ENCODE assay signal across 22 mouse cellular contexts in the genomic region with DNA sequence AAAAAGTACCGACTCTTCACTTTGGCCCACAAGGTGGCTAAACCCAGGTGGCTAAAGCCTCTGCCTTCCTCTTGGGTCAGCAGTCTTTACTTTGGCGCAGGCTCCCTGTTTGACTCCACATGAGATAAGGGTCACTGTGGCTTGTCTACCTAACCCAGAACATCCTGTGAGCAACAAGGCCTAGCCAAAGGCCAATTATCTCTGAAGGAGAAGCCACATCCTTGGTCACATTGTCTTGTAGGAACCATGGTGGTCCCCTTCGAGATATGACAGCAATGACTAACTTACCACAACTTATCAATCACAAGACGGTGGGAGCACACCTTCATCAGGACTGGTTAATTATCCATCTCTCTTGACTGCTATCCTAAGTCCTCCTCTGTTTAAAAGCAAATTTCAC.
DNase-seq lines count a peak whose midpoint lies in the region; ATAC-seq and TF ChIP-seq lines count a peak whose summit lies in the region.
"Had no signal": no experiment of that assay in that cellular context is flagged by ENCODE, and none has a peak within 500 bp of the region (broad histone marks: within the 10 kb centered on the region; RNA-seq: fewer than 3 reads in every experiment).

No protein-coding gene starts in this region.

- H3K27me3 ChIP-seq in MEL (ENCODE audit: control insufficient read depth in 1 of 2, insufficient read depth in 2 of 2, low read length in 2 of 2) = no peaks in the 10 kb centered on the region
- H3K27me3 ChIP-seq in limb, embryonic 10.5 days (ENCODE audit: low read depth, poor library complexity, severe bottlenecking) = peaks cover 100% of the 10 kb centered on the region
- peaks cover 20% of the 10 kb centered on the region for H3K27me3 ChIP-seq in heart, embryonic 12.5 days (replicated peaks)
- H3K27me3 ChIP-seq: forebrain, embryonic 15.5 days had no signal

- ATAC-seq in common myeloid progenitor, adult 5-6 weeks (replicated peaks; ENCODE audit: low read depth, poor library complexity, severe bottlenecking) = peak; percentile 77
- ATAC-seq in megakaryocyte-erythroid progenitor cell, adult 5-6 weeks (replicated peaks; ENCODE audit: low FRiP score, low TSS enrichment, poor library complexity, severe bottlenecking) = peak; percentile 75
- ATAC-seq in heart, embryonic 12.5 days (ENCODE audit: insufficient number of reproducible peaks, low FRiP score) = no peak
- ATAC-seq: forebrain, embryonic 13.5 days; forebrain, embryonic 15.5 days; forebrain, postnatal 0 days had no signal

- H3K9ac ChIP-seq in MEL (ENCODE audit: control insufficient read depth, low read depth, low read length, poor library complexity, severe bottlenecking) = no peak overlapping the region
- H3K9ac ChIP-seq in heart, embryonic 12.5 days = no peak overlapping the region
- H3K9ac ChIP-seq: embryonic facial prominence, embryonic 12.5 days; forebrain, embryonic 13.5 days; forebrain, embryonic 15.5 days; forebrain, postnatal 0 days had no signal

- peak; percentile 84 to 85 for TF ChIP-seq EP300 in MEL (IDR thresholded peaks at IDR 0.05; ENCODE audit: low read depth in 1 of 2, low read length in 2 of 2)

- H3K4me1 ChIP-seq in MEL (ENCODE audit: control insufficient read depth in 1 of 2, insufficient read depth in 2 of 2, low read length in 2 of 2) = peaks cover 5 to 27% of the 10 kb centered on the region in 2 experiments
- H3K4me1 ChIP-seq in limb, embryonic 10.5 days = peaks cover 21% of the 10 kb centered on the region
- H3K4me1 ChIP-seq in heart, embryonic 12.5 days (replicated peaks) = peaks cover 5% of the 10 kb centered on the region
- H3K4me1 ChIP-seq: embryonic facial prominence, embryonic 12.5 days had no signal

- 90% methylated on average over 4 of the region's 4 CpGs for WGBS in limb, embryonic 10.5 days
- 59% methylated on average over 4 of the region's 4 CpGs for WGBS in heart, embryonic 12.5 days

- H3K9me3 ChIP-seq in MEL (replicated peaks; ENCODE audit: insufficient read depth, low read length) = no peaks in the 10 kb centered on the region
- H3K9me3 ChIP-seq in limb, embryonic 10.5 days (replicated peaks) = no peaks in the 10 kb centered on the region
- H3K9me3 ChIP-seq in heart, embryonic 12.5 days (replicated peaks) = no peaks in the 10 kb centered on the region
- H3K9me3 ChIP-seq: embryonic facial prominence, embryonic 10.5 days; embryonic facial prominence, embryonic 12.5 days; forebrain, embryonic 13.5 days; forebrain, embryonic 15.5 days had no signal

- TF ChIP-seq CTCF in MEL (IDR thresholded peaks at IDR 0.05 in 2 of 3, conservative IDR thresholded peaks at IDR 0.05 in 1 of 3; ENCODE audit: control insufficient read depth in 1 of 3, insufficient read depth in 1 of 3, low read depth in 2 of 3, low read length in 3 of 3, poor library complexity in 1 of 3, severe bottlenecking in 1 of 3) = no peak

- no peak overlapping the region for H3K4me3 ChIP-seq in MEL (ENCODE audit: control insufficient read depth in 1 of 2, insufficient read depth in 1 of 2, low read depth in 2 of 2, low read length in 2 of 2)
- no peak overlapping the region for H3K4me3 ChIP-seq in limb, embryonic 10.5 days
- no peak overlapping the region for H3K4me3 ChIP-seq in heart, embryonic 12.5 days
- H3K4me3 ChIP-seq: embryonic facial prominence, embryonic 10.5 days; embryonic facial prominence, embryonic 12.5 days; forebrain, embryonic 13.5 days; forebrain, embryonic 15.5 days had no signal

- no peak for TF ChIP-seq RAD21 in MEL (IDR thresholded peaks at IDR 0.05; ENCODE audit: low read depth, low read length)

- no peaks in the 10 kb centered on the region for H3K79me2 ChIP-seq in MEL (ENCODE audit: control insufficient read depth, insufficient read depth, low read length, poor library complexity)

- H3K4me2 ChIP-seq in heart, embryonic 12.5 days = no peak overlapping the region
- H3K4me2 ChIP-seq: embryonic facial prominence, embryonic 12.5 days; forebrain, embryonic 13.5 days; forebrain, embryonic 15.5 days had no signal

- peaks cover 0 to 15% of the 10 kb centered on the region in 2 experiments; a peak in 2 of 4 replicates for H3K36me3 ChIP-seq in MEL (ENCODE audit: control insufficient read depth in 1 of 2, insufficient read depth in 2 of 2, low read length in 2 of 2)
- H3K36me3 ChIP-seq in limb, embryonic 10.5 days = no peaks in the 10 kb centered on the region
- no peaks in the 10 kb centered on the region for H3K36me3 ChIP-seq in heart, embryonic 12.5 days
- H3K36me3 ChIP-seq: embryonic facial prominence, embryonic 10.5 days; embryonic facial prominence, embryonic 12.5 days; forebrain, embryonic 15.5 days had no signal

- DNase-seq in 416B (ENCODE audit: low read depth) (peak; percentile 67), MEL (ENCODE audit: low read depth, low spot score) (peak; percentile 69)
- no peak for DNase-seq in kidney, adult 18-20 months
- no peak for DNase-seq in limb, embryonic 10.5 days (ENCODE audit: low spot score)
- DNase-seq: adrenal gland, adult 2 months; adrenal gland, postnatal 10 days; adrenal gland, postnatal 25 days; B cell, adult 2 months; cerebellum, adult 11 months; cerebellum, adult 18-20 months; cerebellum, adult 8-10 months; cerebellum, adult 9-11 months; cerebellum, postnatal 14 days; cerebellum, postnatal 36 days; forebrain, postnatal 0 days had no signal

- TF ChIP-seq POLR2A in MEL (IDR thresholded peaks at IDR 0.05; ENCODE audit: control insufficient read depth in 1 of 2, insufficient read depth in 1 of 2, low read depth in 1 of 2, low read length in 2 of 2, poor library complexity in 1 of 2) = no peak

- H3K27ac ChIP-seq in MEL (ENCODE audit: control insufficient read depth, low read depth, low read length) = peak overlapping the region; percentile 74
- no peak overlapping the region for H3K27ac ChIP-seq in limb, embryonic 10.5 days
- no peak overlapping the region for H3K27ac ChIP-seq in heart, embryonic 12.5 days (ENCODE audit: poor library complexity, severe bottlenecking)
- H3K27ac ChIP-seq: embryonic facial prominence, embryonic 10.5 days; embryonic facial prominence, embryonic 12.5 days; forebrain, embryonic 13.5 days; forebrain, embryonic 15.5 days had no signal

TF ChIP-seq in MEL, 35 proteins besides CTCF, POLR2A, EP300 and RAD21:
- no peak for TF ChIP-seq CHD2 (IDR thresholded peaks at IDR 0.05; ENCODE audit: low read length)
- TF ChIP-seq ELF1 (IDR thresholded peaks at IDR 0.05; ENCODE audit: low read depth, low read length) = no peak
- TF ChIP-seq NRF1 (IDR thresholded peaks at IDR 0.05; ENCODE audit: insufficient read depth, low read depth, low read length, poor library complexity, severe bottlenecking) = no peak
- no peak for TF ChIP-seq MAZ (IDR thresholded peaks at IDR 0.05; ENCODE audit: low read depth, low read length)
- no peak for TF ChIP-seq NELFE (IDR thresholded peaks at IDR 0.05; ENCODE audit: low read depth, low read length)
- TF ChIP-seq TBP (IDR thresholded peaks at IDR 0.05; ENCODE audit: low read depth, low read length) = peak; percentile 80
- TF ChIP-seq POLR2AphosphoS5 (IDR thresholded peaks at IDR 0.05; ENCODE audit: borderline replicate concordance, low read depth, low read length) = no peak
- no peak for TF ChIP-seq CHD1 (IDR thresholded peaks at IDR 0.05; ENCODE audit: low read depth, low read length)
- peak; percentile 11; the same call in 1 of the 2 replicates for TF ChIP-seq BHLHE40 (IDR thresholded peaks at IDR 0.05; ENCODE audit: borderline replicate concordance, low read depth, low read length)
- TF ChIP-seq MEF2A (IDR thresholded peaks at IDR 0.05; ENCODE audit: extremely low read depth, insufficient replicate concordance, low read depth, low read length, poor library complexity, severe bottlenecking) = no peak
- TF ChIP-seq GATA1 (IDR thresholded peaks at IDR 0.05; ENCODE audit: low read depth, low read length) = peak; percentile 88
- TF ChIP-seq SMC3 (IDR thresholded peaks at IDR 0.05; ENCODE audit: low read depth, low read length) = no peak
- no peak for TF ChIP-seq E2F4 (IDR thresholded peaks at IDR 0.05; ENCODE audit: borderline replicate concordance, low read depth, low read length)
- no peak for TF ChIP-seq MAX (IDR thresholded peaks at IDR 0.05; ENCODE audit: low read length)
- no peak for TF ChIP-seq MYB (IDR thresholded peaks at IDR 0.05; ENCODE audit: low read depth, low read length)
- peak; percentile 76 for TF ChIP-seq TAL1 (IDR thresholded peaks at IDR 0.05; ENCODE audit: low read length)
- TF ChIP-seq KAT2A (conservative IDR thresholded peaks at IDR 0.05; ENCODE audit: low read depth, low read length) = no peak
- TF ChIP-seq USF1 (IDR thresholded peaks at IDR 0.05; ENCODE audit: low read depth, low read length) = no peak
- 0 out of 2 replicates have a peak, but pooled peaks have one; percentile 30 for TF ChIP-seq MAFK (IDR thresholded peaks at IDR 0.05; ENCODE audit: borderline replicate concordance, low read depth, low read length)
- no peak for TF ChIP-seq HCFC1 (IDR thresholded peaks at IDR 0.05; ENCODE audit: low read depth, low read length)
- peak; percentile 61 for TF ChIP-seq SIN3A (IDR thresholded peaks at IDR 0.05; ENCODE audit: low read length)
- no peak for TF ChIP-seq ZNF384 (IDR thresholded peaks at IDR 0.05; ENCODE audit: low read depth, low read length)
- no peak for TF ChIP-seq JUND (IDR thresholded peaks at IDR 0.05; ENCODE audit: low read depth, low read length)
- no peak for TF ChIP-seq GABPA (IDR thresholded peaks at IDR 0.05; ENCODE audit: low read depth, low read length)
- peak; percentile 84 for TF ChIP-seq TCF12 (IDR thresholded peaks at IDR 0.05; ENCODE audit: low read depth, low read length)
- TF ChIP-seq ETS1 (IDR thresholded peaks at IDR 0.05; ENCODE audit: low read depth, low read length) = peak; percentile 34; the same call in 1 of the 2 replicates
- TF ChIP-seq UBTF (IDR thresholded peaks at IDR 0.05; ENCODE audit: borderline replicate concordance, insufficient read depth, low read depth, low read length) = no peak
- TF ChIP-seq RCOR1 (IDR thresholded peaks at IDR 0.05; ENCODE audit: low read depth, low read length) = no peak
- TF ChIP-seq POLR2AphosphoS2 (IDR thresholded peaks at IDR 0.05; ENCODE audit: low read length) = no peak
- TF ChIP-seq MXI1 (IDR thresholded peaks at IDR 0.05; ENCODE audit: low read depth, low read length) = peak; percentile 21; the same call in 1 of the 2 replicates
- no peak for TF ChIP-seq ZKSCAN1 (IDR thresholded peaks at IDR 0.05; ENCODE audit: low read depth, low read length)

Comparison
In these comparisons a context has a peak if more than half of its experiments do, and no peak if none do; other contexts are left out.
1. DNase-seq: peak in 416B (single experiment) and MEL (single experiment); none in kidney, adult 18-20 months (single experiment) and limb, embryonic 10.5 days (single experiment).